Mouse (Mus musculus) liver, embryonic 15.5 days (tissue): ENCODE results near the gene Ccdc173. TPM values are rescaled to one million over a fixed set of nuclear protein-coding genes. Genes with fewer than 3 reads are reported as not detected.

ENCODE experiments used
- ATAC-seq: fragments of 200-750 bp; cut with Nextera tagmentation; 2 replicates; pipeline ENCODE4 v1.8.0; 2017; ENCODE audit warnings: moderate number of reproducible peaks, mild to moderate bottlenecking, moderate library complexity; ENCODE audit not compliant: insufficient read depth
- H3K27ac ChIP-seq: fragments of 300-500 bp; sonication (generic); replicated peaks from 2 replicates; pipeline ENCODE4 v1.5.1; 2015; ENCODE audit warnings: mild to moderate bottlenecking, inconsistent platforms
- H3K27me3 ChIP-seq: fragments of 300-500 bp; sonication (generic); 2 replicates; pipeline ENCODE4 v1.6.1; 2015; ENCODE audit warnings: mild to moderate bottlenecking, inconsistent platforms
- H3K36me3 ChIP-seq: fragments of 300-500 bp; sonication (generic); replicated peaks from 2 replicates; pipeline ENCODE4 v1.6.1; 2015; ENCODE audit warnings: moderate library complexity, mild to moderate bottlenecking, inconsistent platforms
- H3K4me1 ChIP-seq: fragments of 300-500 bp; sonication (generic); replicated peaks from 2 replicates; pipeline ENCODE4 v1.6.1; 2015; ENCODE audit warnings: inconsistent platforms
- H3K4me2 ChIP-seq: fragments of 300-500 bp; sonication (generic); 2 replicates; pipeline ENCODE4 v1.6.1; 2015; ENCODE audit warnings: moderate library complexity, mild to moderate bottlenecking, inconsistent platforms
- H3K4me3 ChIP-seq: fragments of 300-500 bp; sonication (generic); replicated peaks from 2 replicates; pipeline ENCODE4 v1.5.1; 2015; ENCODE audit warnings: mild to moderate bottlenecking, inconsistent platforms
- H3K9ac ChIP-seq: fragments of 300-500 bp; sonication (generic); 2 replicates; pipeline ENCODE4 v1.6.1; 2015; ENCODE audit warnings: moderate library complexity, mild to moderate bottlenecking, inconsistent platforms
- H3K9me3 ChIP-seq: fragments of 300-500 bp; sonication (generic); replicated peaks from 2 replicates; pipeline ENCODE4 v1.6.1; 2016; ENCODE audit warnings: inconsistent platforms
- WGBS: fragments of 180-500 bp; shearing (Covaris S2); methylation state at CpG from one replicate; pipeline ENCODE4 v1.1.7; 2015; ENCODE audit warnings: mixed read lengths; ENCODE audit not compliant: insufficient replicate concordance; 5-methylcytosine and 5-hydroxymethylcytosine counted together
- polyA plus RNA-seq: library from polyadenylated mRNA; unstranded; fragments of >200 nt; fragmentation: Nextera tagmentation; extraction: Ambion mirVana; gene quantifications from 2 replicates; pipeline ENCODE4 v1.2.1, GENCODE M21; 2015

Gene Ccdc173
- 0.14 and 0.16 TPM in 2 replicates for polyA plus RNA-seq

GRCm38 (mm10) chr2:69789429-69790069 is at the start of gene Ccdc173, which contains the start of gene Phospho2:
TSS of gene Ccdc173 (minus strand) at chr2:69789575.
TSS of gene Phospho2 (plus strand) at chr2:69789623.
- H3K9me3 ChIP-seq = no peaks in the 10 kb centered on the region
- H3K27me3 ChIP-seq = no peaks in the 10 kb centered on the region
- peak; percentile 95 for ATAC-seq
- peak within 1 kb of the TSS; percentile 75 for H3K4me3 ChIP-seq
- WGBS = 1% methylated on average over 48 of the region's 48 CpGs
- peak within 1 kb of the TSS; percentile 89 for H3K27ac ChIP-seq
- peaks cover 17% of the 10 kb centered on the region for H3K36me3 ChIP-seq
- H3K4me1 ChIP-seq = peaks cover 15% of the 10 kb centered on the region
- peak within 1 kb of the TSS; percentile 79 for H3K9ac ChIP-seq
- peak within 1 kb of the TSS; percentile 93 for H3K4me2 ChIP-seq

GRCm38 (mm10) chr2:69838707-69839106 is 49.3 kb upstream of the Ccdc173 start:
- H3K4me2 ChIP-seq = no peak overlapping the region
- ATAC-seq = no peak
- no peak overlapping the region for H3K27ac ChIP-seq
- H3K9me3 ChIP-seq = no peaks in the 10 kb centered on the region
- H3K27me3 ChIP-seq = no peaks in the 10 kb centered on the region
- H3K36me3 ChIP-seq = peaks cover 30% of the 10 kb centered on the region
- no peaks in the 10 kb centered on the region; the same call in 1 of the 2 replicates for H3K4me1 ChIP-seq
- H3K4me3 ChIP-seq = no peak overlapping the region
- H3K9ac ChIP-seq = no peak overlapping the region

DNA sequence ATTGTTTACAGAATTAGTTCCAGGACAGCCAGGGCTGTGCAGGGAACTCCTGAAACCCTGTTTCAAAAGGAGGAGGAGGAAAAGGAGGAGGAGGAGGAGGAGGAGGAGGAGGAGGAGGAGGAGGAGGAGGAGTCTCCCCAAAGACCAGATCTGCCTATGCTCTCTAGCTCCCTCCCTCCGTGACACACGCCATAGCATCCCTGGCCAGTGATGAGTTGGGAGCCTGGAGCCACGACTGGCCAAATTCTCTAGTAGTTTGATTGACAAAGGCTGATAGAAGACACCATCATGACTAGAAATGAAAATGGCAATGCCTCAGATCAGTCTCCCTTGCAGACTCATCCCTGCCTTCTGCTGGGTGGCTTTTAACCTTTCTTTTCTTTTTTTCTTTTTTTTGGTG is 48.6 kb upstream of the Ccdc173 start:
- 0 out of 2 replicates have a peak, but pooled peaks have one; percentile 44 for ATAC-seq
- Histone ChIP-seq H3K27me3 (no peaks in the 10 kb centered on the region), H3K9ac (no peak overlapping the region), H3K36me3 (peaks cover 37% of the 10 kb centered on the region), H3K4me2 (no peak overlapping the region), H3K4me3 (no peak overlapping the region), H3K4me1 (no peaks in the 10 kb centered on the region; the same call in 1 of the 2 replicates), H3K27ac (no peak overlapping the region), H3K9me3 (no peaks in the 10 kb centered on the region)
- 41% methylated on average over 3 of the region's 3 CpGs for WGBS

- ATAC-seq = 0 out of 2 replicates have a peak, but pooled peaks have one; percentile 18
- Histone ChIP-seq H3K4me2 (no peak overlapping the region), H3K27me3 (no peaks in the 10 kb centered on the region), H3K9me3 (no peaks in the 10 kb centered on the region), H3K4me1 (no peaks in the 10 kb centered on the region; the same call in 1 of the 2 replicates), H3K36me3 (peaks cover 43% of the 10 kb centered on the region), H3K4me3 (no peak overlapping the region), H3K27ac (no peak overlapping the region), H3K9ac (no peak overlapping the region)
- WGBS = 73% methylated on average over 7 of the region's 7 CpGs
These were observed 48.0 kb upstream of the Ccdc173 start for GRCm38 (mm10) chr2:69837244-69837967.

GRCm38 (mm10) chr2:69830116-69830515 is 40.7 kb upstream of the Ccdc173 start:
- H3K27ac ChIP-seq = no peak overlapping the region

GRCm38 (mm10) chr2:69829680-69830079 is 40.3 kb upstream of the Ccdc173 start:
- Histone ChIP-seq H3K4me3 (no peak overlapping the region), H3K9ac (no peak overlapping the region), H3K9me3 (no peaks in the 10 kb centered on the region), H3K4me2 (no peak overlapping the region), H3K36me3 (peaks cover 73% of the 10 kb centered on the region), H3K4me1 (peaks cover 36% of the 10 kb centered on the region), H3K27ac (no peak overlapping the region), H3K27me3 (no peaks in the 10 kb centered on the region)
- peak; percentile 74 for ATAC-seq
- WGBS = 29% methylated on average over 2 of the region's 2 CpGs

More at GRCm38 (mm10) chr2:69830116-69830515, 40.7 kb upstream of the Ccdc173 start:
- Histone ChIP-seq H3K4me1 (peaks cover 31% of the 10 kb centered on the region), H3K4me2 (no peak overlapping the region), H3K9me3 (no peaks in the 10 kb centered on the region), H3K36me3 (peaks cover 73% of the 10 kb centered on the region), H3K9ac (no peak overlapping the region), H3K4me3 (no peak overlapping the region), H3K27me3 (no peaks in the 10 kb centered on the region)
- 66% methylated on average over 8 of the region's 8 CpGs for WGBS
- ATAC-seq = no peak

DNA sequence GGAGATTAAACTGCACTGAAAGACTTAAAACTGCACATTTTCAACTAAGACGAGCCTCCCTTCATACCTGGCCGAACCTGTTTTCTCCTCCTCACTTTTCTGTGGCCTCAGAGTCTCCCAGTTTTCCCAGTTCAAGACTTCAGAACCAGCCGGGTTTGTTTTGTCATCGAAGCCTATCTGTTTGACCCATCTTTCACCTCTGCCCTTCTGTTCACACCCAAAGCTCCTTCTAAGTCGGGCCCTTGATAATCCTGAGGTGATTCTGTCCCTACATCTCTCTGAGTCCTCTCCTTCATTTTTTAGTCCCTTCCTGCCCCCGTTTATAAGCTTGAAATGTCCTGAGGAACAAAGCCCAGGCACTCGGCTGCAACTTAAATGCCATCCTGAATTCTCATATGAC is 38.7 kb upstream of the Ccdc173 start:
- peaks cover 50% of the 10 kb centered on the region for H3K4me1 ChIP-seq
- no peaks in the 10 kb centered on the region for H3K27me3 ChIP-seq
- H3K9me3 ChIP-seq = no peaks in the 10 kb centered on the region
- no peak overlapping the region for H3K9ac ChIP-seq
- no peak overlapping the region for H3K27ac ChIP-seq
- peaks cover 62% of the 10 kb centered on the region for H3K36me3 ChIP-seq
- no peak for ATAC-seq
- H3K4me2 ChIP-seq = no peak overlapping the region
- H3K4me3 ChIP-seq = no peak overlapping the region
- 53% methylated on average over 7 of the region's 7 CpGs for WGBS

- Histone ChIP-seq H3K36me3 (peaks cover 51% of the 10 kb centered on the region), H3K4me1 (peaks cover 59% of the 10 kb centered on the region), H3K27me3 (no peaks in the 10 kb centered on the region), H3K9ac (no peak overlapping the region), H3K4me2 (no peak overlapping the region), H3K4me3 (no peak overlapping the region), H3K9me3 (no peaks in the 10 kb centered on the region), H3K27ac (no peak overlapping the region)
- 84% methylated on average over 2 of the region's 2 CpGs for WGBS
- ATAC-seq = no peak
These were observed 37.0 kb upstream of the Ccdc173 start for GRCm38 (mm10) chr2:69826380-69826779.

- no peak overlapping the region for H3K9ac ChIP-seq
- H3K36me3 ChIP-seq = peaks cover 46% of the 10 kb centered on the region
- H3K4me2 ChIP-seq = no peak overlapping the region
- H3K9me3 ChIP-seq = no peaks in the 10 kb centered on the region
- WGBS = 84% methylated on average over 10 of the region's 10 CpGs
- no peak overlapping the region for H3K27ac ChIP-seq
- H3K4me3 ChIP-seq = no peak overlapping the region
- no peaks in the 10 kb centered on the region for H3K27me3 ChIP-seq
- ATAC-seq = no peak
- H3K4me1 ChIP-seq = peaks cover 64% of the 10 kb centered on the region
These were observed 36.5 kb upstream of the Ccdc173 start for GRCm38 (mm10) chr2:69825898-69826297.

GRCm38 (mm10) chr2:69823129-69823677 is 33.8 kb upstream of the Ccdc173 start:
- Histone ChIP-seq H3K27ac (peak overlapping the region; percentile 93), H3K36me3 (peaks cover 28% of the 10 kb centered on the region), H3K4me2 (peak overlapping the region; percentile 94), H3K4me1 (peaks cover 69% of the 10 kb centered on the region), H3K27me3 (no peaks in the 10 kb centered on the region), H3K9me3 (no peaks in the 10 kb centered on the region), H3K4me3 (peak overlapping the region; percentile 96), H3K9ac (peak overlapping the region; percentile 96)
- 2% methylated on average over 44 of the region's 45 CpGs for WGBS
- ATAC-seq = peak; percentile 78
